Mouse (Mus musculus): ENCODE data around the gene Large1. TPM values are rescaled to one million over a fixed set of nuclear protein-coding genes. Genes with fewer than 3 reads are reported as not detected.

The Large1 gene
- polyA plus RNA-seq, 1 experiment: 2.1 TPM

GRCm38 (mm10) chr8:72815681-72816080 is 537.7 kb downstream of the Large1 start:
- TF ChIP-seq POLR2A (IDR thresholded peaks at IDR 0.05; ENCODE audit: low read depth, low read length) (no peak), CTCF (IDR thresholded peaks at IDR 0.05; ENCODE audit: extremely low read depth, insufficient read depth, insufficient read length, insufficient replicate concordance) (no peak)
- H3K4me1 ChIP-seq (ENCODE audit: control insufficient read depth, insufficient read depth, insufficient read length): no peaks in the 10 kb centered on the region
- no peak overlapping the region for H3K27ac ChIP-seq (ENCODE audit: insufficient read depth, low read length)
- no peaks in the 10 kb centered on the region for H3K36me3 ChIP-seq (ENCODE audit: control insufficient read depth, insufficient read depth, low read length)
- no peak overlapping the region for H3K4me3 ChIP-seq (ENCODE audit: extremely low read depth, insufficient read depth, insufficient read length)
- DNase-seq (ENCODE audit: low read depth in 1 of 2, low spot score in 2 of 2): no peak
- WGBS: 51% methylated on average over 7 of the region's 7 CpGs
- no peaks in the 10 kb centered on the region for H3K27me3 ChIP-seq (ENCODE audit: control insufficient read depth, insufficient read depth, low read length)

GRCm38 (mm10) chr8:72812690-72813089 is 540.6 kb downstream of the Large1 start:
- DNase-seq (ENCODE audit: low read depth in 1 of 2, low spot score in 2 of 2): no peak
- no peaks in the 10 kb centered on the region for H3K4me1 ChIP-seq (ENCODE audit: control insufficient read depth, insufficient read depth, insufficient read length)
- WGBS: 89% methylated on average over 3 of the region's 3 CpGs
- H3K4me3 ChIP-seq (ENCODE audit: extremely low read depth, insufficient read depth, insufficient read length): no peak overlapping the region
- H3K27ac ChIP-seq (ENCODE audit: insufficient read depth, low read length): no peak overlapping the region
- H3K27me3 ChIP-seq (ENCODE audit: control insufficient read depth, insufficient read depth, low read length): no peaks in the 10 kb centered on the region
- no peaks in the 10 kb centered on the region for H3K36me3 ChIP-seq (ENCODE audit: control insufficient read depth, insufficient read depth, low read length)
- TF ChIP-seq POLR2A (IDR thresholded peaks at IDR 0.05; ENCODE audit: low read depth, low read length) (no peak), CTCF (IDR thresholded peaks at IDR 0.05; ENCODE audit: extremely low read depth, insufficient read depth, insufficient read length, insufficient replicate concordance) (no peak)

- no peak for TF ChIP-seq POLR2A (IDR thresholded peaks at IDR 0.05; ENCODE audit: low read depth, low read length)
- no peak for TF ChIP-seq CTCF (IDR thresholded peaks at IDR 0.05; ENCODE audit: extremely low read depth, insufficient read depth, insufficient read length, insufficient replicate concordance)
- no peak overlapping the region for H3K27ac ChIP-seq (ENCODE audit: insufficient read depth, low read length)
- DNase-seq (ENCODE audit: low read depth in 1 of 2, low spot score in 2 of 2): no peak
- H3K4me3 ChIP-seq (ENCODE audit: extremely low read depth, insufficient read depth, insufficient read length): no peak overlapping the region
- H3K27me3 ChIP-seq (ENCODE audit: control insufficient read depth, insufficient read depth, low read length): no peaks in the 10 kb centered on the region
- H3K36me3 ChIP-seq (ENCODE audit: control insufficient read depth, insufficient read depth, low read length): no peaks in the 10 kb centered on the region
- WGBS: 86% methylated on average over 2 of the region's 2 CpGs
- H3K4me1 ChIP-seq (ENCODE audit: control insufficient read depth, insufficient read depth, insufficient read length): no peaks in the 10 kb centered on the region
Measured at GRCm38 (mm10) chr8:72801583-72801982, 551.8 kb downstream of the Large1 start.

- Histone ChIP-seq H3K27me3 (ENCODE audit: control insufficient read depth, insufficient read depth, low read length) (no peaks in the 10 kb centered on the region), H3K36me3 (ENCODE audit: control insufficient read depth, insufficient read depth, low read length) (no peaks in the 10 kb centered on the region), H3K27ac (ENCODE audit: insufficient read depth, low read length) (no peak overlapping the region), H3K4me3 (ENCODE audit: extremely low read depth, insufficient read depth, insufficient read length) (no peak overlapping the region), H3K4me1 (ENCODE audit: control insufficient read depth, insufficient read depth, insufficient read length) (no peaks in the 10 kb centered on the region)
- DNase-seq (ENCODE audit: low read depth in 1 of 2, low spot score in 2 of 2): no peak
- WGBS: 98% methylated on average over 4 of the region's 4 CpGs
- TF ChIP-seq POLR2A (IDR thresholded peaks at IDR 0.05; ENCODE audit: low read depth, low read length) (no peak), CTCF (IDR thresholded peaks at IDR 0.05; ENCODE audit: extremely low read depth, insufficient read depth, insufficient read length, insufficient replicate concordance) (no peak)
Measured at GRCm38 (mm10) chr8:72780644-72781043, 572.7 kb downstream of the Large1 start.

- no peak for DNase-seq (ENCODE audit: low read depth in 1 of 2, low spot score in 2 of 2)
- no peak overlapping the region for H3K4me3 ChIP-seq (ENCODE audit: extremely low read depth, insufficient read depth, insufficient read length)
- H3K4me1 ChIP-seq (ENCODE audit: control insufficient read depth, insufficient read depth, insufficient read length): no peaks in the 10 kb centered on the region
- H3K27ac ChIP-seq (ENCODE audit: insufficient read depth, low read length): no peak overlapping the region
- no peaks in the 10 kb centered on the region for H3K27me3 ChIP-seq (ENCODE audit: control insufficient read depth, insufficient read depth, low read length)
- TF ChIP-seq POLR2A (IDR thresholded peaks at IDR 0.05; ENCODE audit: low read depth, low read length) (no peak), CTCF (IDR thresholded peaks at IDR 0.05; ENCODE audit: extremely low read depth, insufficient read depth, insufficient read length, insufficient replicate concordance) (no peak)
- 88% methylated on average over 1 of the region's 1 CpGs for WGBS
- no peaks in the 10 kb centered on the region for H3K36me3 ChIP-seq (ENCODE audit: control insufficient read depth, insufficient read depth, low read length)
Measured at GRCm38 (mm10) chr8:72777797-72778196, 575.5 kb downstream of the Large1 start.

- no peak for TF ChIP-seq CTCF (IDR thresholded peaks at IDR 0.05; ENCODE audit: extremely low read depth, insufficient read depth, insufficient read length, insufficient replicate concordance)
- no peak for TF ChIP-seq POLR2A (IDR thresholded peaks at IDR 0.05; ENCODE audit: low read depth, low read length)
- no peak for DNase-seq (ENCODE audit: low read depth in 1 of 2, low spot score in 2 of 2)
- Histone ChIP-seq H3K27ac (ENCODE audit: insufficient read depth, low read length) (no peak overlapping the region), H3K36me3 (ENCODE audit: control insufficient read depth, insufficient read depth, low read length) (no peaks in the 10 kb centered on the region), H3K4me1 (ENCODE audit: control insufficient read depth, insufficient read depth, insufficient read length) (peaks cover 4% of the 10 kb centered on the region; the same call in 1 of the 2 replicates), H3K4me3 (ENCODE audit: extremely low read depth, insufficient read depth, insufficient read length) (no peak overlapping the region), H3K27me3 (ENCODE audit: control insufficient read depth, insufficient read depth, low read length) (no peaks in the 10 kb centered on the region)
- WGBS: 87% methylated on average over 7 of the region's 7 CpGs
Measured at GRCm38 (mm10) chr8:72766777-72767176, 586.6 kb downstream of the Large1 start.

- Histone ChIP-seq H3K27me3 (ENCODE audit: control insufficient read depth, insufficient read depth, low read length) (no peaks in the 10 kb centered on the region), H3K27ac (ENCODE audit: insufficient read depth, low read length) (no peak overlapping the region), H3K4me3 (ENCODE audit: extremely low read depth, insufficient read depth, insufficient read length) (no peak overlapping the region), H3K36me3 (ENCODE audit: control insufficient read depth, insufficient read depth, low read length) (no peaks in the 10 kb centered on the region), H3K4me1 (ENCODE audit: control insufficient read depth, insufficient read depth, insufficient read length) (peaks cover 7% of the 10 kb centered on the region; the same call in 1 of the 2 replicates)
- WGBS: 91% methylated on average over 4 of the region's 4 CpGs
- TF ChIP-seq POLR2A (IDR thresholded peaks at IDR 0.05; ENCODE audit: low read depth, low read length) (no peak), CTCF (IDR thresholded peaks at IDR 0.05; ENCODE audit: extremely low read depth, insufficient read depth, insufficient read length, insufficient replicate concordance) (no peak)
- no peak for DNase-seq (ENCODE audit: low read depth in 1 of 2, low spot score in 2 of 2)
Measured at GRCm38 (mm10) chr8:72765696-72766095, 587.6 kb downstream of the Large1 start.
